In the genomic region with DNA sequence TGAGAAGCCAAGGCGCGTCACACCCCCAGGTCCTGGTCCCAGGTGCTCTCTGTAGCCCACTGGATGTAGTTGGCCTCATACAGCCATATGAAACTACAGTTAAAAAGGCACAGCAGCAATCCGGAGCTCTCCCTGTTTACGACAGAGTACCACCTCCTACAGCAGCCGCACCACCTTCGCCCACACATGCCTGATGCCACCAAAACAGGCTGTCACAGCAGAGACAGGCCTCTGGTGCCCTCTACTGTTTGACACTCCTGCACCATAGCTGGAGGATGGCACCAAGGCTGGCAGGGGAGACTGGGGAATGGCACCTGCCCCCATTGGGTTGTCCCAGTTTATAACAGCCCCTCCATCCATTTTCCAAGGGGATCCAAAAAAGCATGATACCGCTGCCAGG, we compare ENCODE assay signal across 9 mouse cellular contexts.
DNase-seq lines count a peak whose midpoint lies in the region; ATAC-seq lines count a peak whose summit lies in the region.
"Had no signal": no experiment of that assay in that cellular context is flagged by ENCODE, and none has a peak within 500 bp of the region (broad histone marks: within the 10 kb centered on the region; RNA-seq: fewer than 3 reads in every experiment).

No protein-coding gene starts in this region.

- H3K27me3 ChIP-seq in lung, embryonic 16.5 days (ENCODE audit: control insufficient read depth, insufficient read depth, low read depth, low read length): no peaks in the 10 kb centered on the region; the same call in 1 of the 2 replicates

- peak; percentile 50 to 64 for DNase-seq in urinary bladder, adult 18-20 months (ENCODE audit: low spot score in 2 of 2)
- no peak for DNase-seq in urinary bladder, postnatal 4 days (ENCODE audit: low spot score in 2 of 2)
- peak; percentile 64 for DNase-seq in cerebellum, adult 11-12 months
- peak; percentile 71 to 80 for DNase-seq in frontal cortex, postnatal 14 days (ENCODE audit: low spot score in 2 of 2)
- peak; percentile 79 for DNase-seq in kidney, postnatal 10 days
- DNase-seq in retina, postnatal 1 day: peak; percentile 81
- peak; percentile 86 for DNase-seq in thymus, postnatal 25 days

- WGBS in lung, embryonic 16.5 days: 68% methylated on average over 7 of the region's 7 CpGs

- H3K4me1 ChIP-seq in lung, embryonic 16.5 days (replicated peaks; ENCODE audit: control insufficient read depth, insufficient read depth, low read length): no peaks in the 10 kb centered on the region

- H3K36me3 ChIP-seq in lung, embryonic 16.5 days (ENCODE audit: control insufficient read depth, insufficient read depth, low read length): no peaks in the 10 kb centered on the region
- H3K36me3 ChIP-seq: embryonic facial prominence, embryonic 12.5 days had no signal

- no peak overlapping the region for H3K9ac ChIP-seq in lung, embryonic 16.5 days (ENCODE audit: low read length)
- H3K9ac ChIP-seq: embryonic facial prominence, embryonic 12.5 days had no signal

- no peak overlapping the region for H3K27ac ChIP-seq in lung, embryonic 16.5 days (ENCODE audit: low read length)
- H3K27ac ChIP-seq: embryonic facial prominence, embryonic 12.5 days had no signal

- peak; percentile 53; the same call in 1 of the 2 replicates for ATAC-seq in lung, embryonic 16.5 days (ENCODE audit: low read depth)

- H3K9me3 ChIP-seq in lung, embryonic 16.5 days (ENCODE audit: control insufficient read depth, low read length): no peaks in the 10 kb centered on the region
- H3K9me3 ChIP-seq: embryonic facial prominence, embryonic 12.5 days had no signal

- H3K4me3 ChIP-seq in lung, embryonic 16.5 days (ENCODE audit: low read length): no peak overlapping the region
- H3K4me3 ChIP-seq: embryonic facial prominence, embryonic 12.5 days had no signal

- H3K4me2 ChIP-seq in lung, embryonic 16.5 days (ENCODE audit: low read depth, low read length): no peak overlapping the region
- H3K4me2 ChIP-seq: embryonic facial prominence, embryonic 12.5 days had no signal

Comparison
In these comparisons a context has a peak if more than half of its experiments do, and no peak if none do; other contexts are left out.
1. DNase-seq: peak in urinary bladder, adult 18-20 months (2 of 2), cerebellum, adult 11-12 months (single experiment), frontal cortex, postnatal 14 days (2 of 2), kidney, postnatal 10 days (single experiment), retina, postnatal 1 day (single experiment) and thymus, postnatal 25 days (single experiment); none in urinary bladder, postnatal 4 days (0 of 2).